Mouse (Mus musculus): ENCODE measurements around the gene Lmf1. TPM values are rescaled to one million over a fixed set of nuclear protein-coding genes. Genes with fewer than 3 reads are reported as not detected.

The Lmf1 gene
- polyA plus RNA-seq, 1 experiment, result 0.91 TPM

GRCm38 (mm10) chr17:25576034-25576433 lies 2.9 kb upstream of the Lmf1 start:
- Histone ChIP-seq H3K9me3 (ENCODE audit: control insufficient read depth, low read length) (no peaks in the 10 kb centered on the region), H3K27me3 (ENCODE audit: control insufficient read depth) (peaks cover 52% of the 10 kb centered on the region), H3K36me3 (ENCODE audit: control insufficient read depth) (no peaks in the 10 kb centered on the region), H3K4me1 (ENCODE audit: control insufficient read depth) (peaks cover 22% of the 10 kb centered on the region), H3K4me3 (replicated peaks) (no peak overlapping the region)
- TF ChIP-seq GATA1 (IDR thresholded peaks at IDR 0.05; ENCODE audit: low read length), result no peak
- TF ChIP-seq TAL1 (IDR thresholded peaks at IDR 0.05; ENCODE audit: low read length), result no peak

- H3K9me3 ChIP-seq (ENCODE audit: control insufficient read depth, low read length), result no peaks in the 10 kb centered on the region
- no peak overlapping the region for H3K4me3 ChIP-seq (replicated peaks)
- H3K4me1 ChIP-seq (ENCODE audit: control insufficient read depth), result peaks cover 26% of the 10 kb centered on the region
- peaks cover 40% of the 10 kb centered on the region for H3K27me3 ChIP-seq (ENCODE audit: control insufficient read depth)
- H3K36me3 ChIP-seq (ENCODE audit: control insufficient read depth), result no peaks in the 10 kb centered on the region
- TF ChIP-seq GATA1 (IDR thresholded peaks at IDR 0.05; ENCODE audit: low read length) (no peak), TAL1 (IDR thresholded peaks at IDR 0.05; ENCODE audit: low read length) (no peak)
Observed at GRCm38 (mm10) chr17:25577263-25577662, 1.6 kb upstream of the Lmf1 start.

GRCm38 (mm10) chr17:25577702-25578101 lies 1.2 kb upstream of the Lmf1 start:
- H3K4me3 ChIP-seq (replicated peaks), result no peak overlapping the region
- H3K9me3 ChIP-seq (ENCODE audit: control insufficient read depth, low read length), result no peaks in the 10 kb centered on the region
- no peaks in the 10 kb centered on the region for H3K36me3 ChIP-seq (ENCODE audit: control insufficient read depth)
- TF ChIP-seq TAL1 (IDR thresholded peaks at IDR 0.05; ENCODE audit: low read length), result no peak
- TF ChIP-seq GATA1 (IDR thresholded peaks at IDR 0.05; ENCODE audit: low read length), result no peak
- H3K4me1 ChIP-seq (ENCODE audit: control insufficient read depth), result peaks cover 30% of the 10 kb centered on the region
- peaks cover 36% of the 10 kb centered on the region for H3K27me3 ChIP-seq (ENCODE audit: control insufficient read depth)

- peaks cover under 1% of the 10 kb centered on the region; the same call in 1 of the 2 replicates for H3K36me3 ChIP-seq (ENCODE audit: control insufficient read depth)
- peak overlapping the region; percentile 89 for H3K4me3 ChIP-seq (replicated peaks)
- H3K27me3 ChIP-seq (ENCODE audit: control insufficient read depth), result peaks cover 18% of the 10 kb centered on the region
- TF ChIP-seq TAL1 (IDR thresholded peaks at IDR 0.05; ENCODE audit: low read length), result no peak
- no peak for TF ChIP-seq GATA1 (IDR thresholded peaks at IDR 0.05; ENCODE audit: low read length)
- peaks cover 45% of the 10 kb centered on the region for H3K4me1 ChIP-seq (ENCODE audit: control insufficient read depth)
- H3K9me3 ChIP-seq (ENCODE audit: control insufficient read depth, low read length), result no peaks in the 10 kb centered on the region
Observed at GRCm38 (mm10) chr17:25579332-25580047, 605 bp downstream of the Lmf1 start.

- Histone ChIP-seq H3K9me3 (ENCODE audit: control insufficient read depth, low read length) (no peaks in the 10 kb centered on the region), H3K27me3 (ENCODE audit: control insufficient read depth) (peaks cover 6% of the 10 kb centered on the region), H3K4me3 (replicated peaks) (no peak overlapping the region), H3K36me3 (ENCODE audit: control insufficient read depth) (peaks cover 18% of the 10 kb centered on the region), H3K4me1 (ENCODE audit: control insufficient read depth) (peaks cover 52% of the 10 kb centered on the region)
- TF ChIP-seq GATA1 (IDR thresholded peaks at IDR 0.05; ENCODE audit: low read length) (no peak), TAL1 (IDR thresholded peaks at IDR 0.05; ENCODE audit: low read length) (no peak)
Observed at GRCm38 (mm10) chr17:25582076-25582475, 3.2 kb downstream of the Lmf1 start.

GRCm38 (mm10) chr17:25583099-25583498 lies 4.2 kb downstream of the Lmf1 start:
- no peak for TF ChIP-seq GATA1 (IDR thresholded peaks at IDR 0.05; ENCODE audit: low read length)
- no peak for TF ChIP-seq TAL1 (IDR thresholded peaks at IDR 0.05; ENCODE audit: low read length)
- peaks cover 22% of the 10 kb centered on the region for H3K36me3 ChIP-seq (ENCODE audit: control insufficient read depth)
- no peaks in the 10 kb centered on the region for H3K9me3 ChIP-seq (ENCODE audit: control insufficient read depth, low read length)
- H3K4me1 ChIP-seq (ENCODE audit: control insufficient read depth), result peaks cover 52% of the 10 kb centered on the region
- no peak overlapping the region for H3K4me3 ChIP-seq (replicated peaks)
- no peaks in the 10 kb centered on the region for H3K27me3 ChIP-seq (ENCODE audit: control insufficient read depth)

- H3K27me3 ChIP-seq (ENCODE audit: control insufficient read depth), result no peaks in the 10 kb centered on the region
- H3K36me3 ChIP-seq (ENCODE audit: control insufficient read depth), result peaks cover 28% of the 10 kb centered on the region
- H3K9me3 ChIP-seq (ENCODE audit: control insufficient read depth, low read length), result no peaks in the 10 kb centered on the region
- H3K4me1 ChIP-seq (ENCODE audit: control insufficient read depth), result peaks cover 44% of the 10 kb centered on the region
- 0 out of 2 replicates have a peak, but pooled peaks have one; percentile 15 for TF ChIP-seq GATA1 (IDR thresholded peaks at IDR 0.05; ENCODE audit: low read length)
- no peak for TF ChIP-seq TAL1 (IDR thresholded peaks at IDR 0.05; ENCODE audit: low read length)
- H3K4me3 ChIP-seq (replicated peaks), result no peak overlapping the region
Observed at GRCm38 (mm10) chr17:25583858-25584257, 5.0 kb downstream of the Lmf1 start.

- Histone ChIP-seq H3K9me3 (ENCODE audit: control insufficient read depth, low read length) (no peaks in the 10 kb centered on the region), H3K27me3 (ENCODE audit: control insufficient read depth) (no peaks in the 10 kb centered on the region), H3K36me3 (ENCODE audit: control insufficient read depth) (peaks cover 32% of the 10 kb centered on the region), H3K4me1 (ENCODE audit: control insufficient read depth) (peaks cover 36% of the 10 kb centered on the region), H3K4me3 (replicated peaks) (no peak overlapping the region)
- TF ChIP-seq TAL1 (IDR thresholded peaks at IDR 0.05; ENCODE audit: low read length) (no peak), GATA1 (IDR thresholded peaks at IDR 0.05; ENCODE audit: low read length) (no peak)
Observed at GRCm38 (mm10) chr17:25584646-25585045, 5.8 kb downstream of the Lmf1 start.

- Histone ChIP-seq H3K4me3 (replicated peaks) (no peak overlapping the region), H3K27me3 (ENCODE audit: control insufficient read depth) (no peaks in the 10 kb centered on the region), H3K4me1 (ENCODE audit: control insufficient read depth) (peaks cover under 1% of the 10 kb centered on the region; the same call in 1 of the 2 replicates), H3K36me3 (ENCODE audit: control insufficient read depth) (peaks cover 37% of the 10 kb centered on the region), H3K9me3 (ENCODE audit: control insufficient read depth, low read length) (peaks cover 3% of the 10 kb centered on the region)
- TF ChIP-seq GATA1 (IDR thresholded peaks at IDR 0.05; ENCODE audit: low read length), result no peak
- no peak for TF ChIP-seq TAL1 (IDR thresholded peaks at IDR 0.05; ENCODE audit: low read length)
Observed at GRCm38 (mm10) chr17:25590068-25590467, 11.2 kb downstream of the Lmf1 start.

Measured in erythroblast, embryonic 14.5 days (primary cell).